Mouse (Mus musculus) CH12.LX (cell line): ENCODE results near the gene Pigw.
A peak's percentile ranks its signal among the peaks of the same experiment; 100 is the strongest.

ENCODE experiments used
- CTCF ChIP-seq, 2 experiments: IDR thresholded peaks in 1 of 2; conservative IDR thresholded peaks in 1 of 2; 2 replicates each; pipeline ENCODE4 v1.5.1; 2011 to 2012; ENCODE audit warnings: low read depth in 2 of 2, low read length in 2 of 2, improper control_type of control experiment in 1 of 2, inconsistent platforms in 1 of 2, mild to moderate bottlenecking in 1 of 2, moderate library complexity in 1 of 2
- E2F4 ChIP-seq: IDR thresholded peaks from 2 replicates; pipeline ENCODE4 v1.6.1; 2011; ENCODE audit warnings: low read depth, low read length, improper control_type of control experiment; ENCODE audit not compliant: insufficient replicate concordance
- POLR2A ChIP-seq: IDR thresholded peaks from 2 replicates; pipeline ENCODE4 v1.6.1; 2011; ENCODE audit warnings: low read depth, mild to moderate bottlenecking, improper control_type of control experiment, low read length

GRCm38 (mm10) chr11:84914673-84915072 is 34.6 kb upstream of the Pigw start:
- no peak for TF ChIP-seq POLR2A
- peak in 1 of 2 experiments; percentile 46; a peak in 2 of 4 replicates for TF ChIP-seq CTCF (conservative IDR thresholded peaks at IDR 0.05 in 1 of 2, IDR thresholded peaks at IDR 0.05 in 1 of 2; ENCODE audit: low read depth in 2 of 2, low read length in 2 of 2)
- TF ChIP-seq E2F4: no peak
